Mouse (Mus musculus) hindbrain, embryonic 11.5 days (tissue): ENCODE measurements around the gene Dmkn. TPM values are rescaled to one million over a fixed set of nuclear protein-coding genes. Genes with fewer than 3 reads are reported as not detected.

ENCODE experiments used
- ATAC-seq: fragments of 200-750 bp; cut with Nextera tagmentation; 2 replicates; pipeline ENCODE4 v1.8.0; 2017; ENCODE audit warnings: mild to moderate bottlenecking, moderate TSS enrichment, moderate library complexity; ENCODE audit not compliant: low FRiP score
- DNase-seq: peaks from one replicate; pipeline ENCODE4 v3.0.0-alpha.2; 2015; ENCODE audit warnings: low spot score
- H3K27ac ChIP-seq: fragments of 300-500 bp; sonication (generic); 2 replicates; pipeline ENCODE4 v1.5.1; 2014; ENCODE audit warnings: mild to moderate bottlenecking, low read depth, low read length
- H3K27me3 ChIP-seq: fragments of 300-500 bp; sonication (generic); 2 replicates; pipeline ENCODE4 v1.6.1; 2014; ENCODE audit warnings: mild to moderate bottlenecking, low read length, moderate library complexity, mixed read lengths; ENCODE audit not compliant: control insufficient read depth, insufficient read depth
- H3K36me3 ChIP-seq: fragments of 300-500 bp; sonication (generic); 2 replicates; pipeline ENCODE4 v1.6.1; 2014; ENCODE audit warnings: mild to moderate bottlenecking, low read length, moderate library complexity, mixed read lengths; ENCODE audit not compliant: control insufficient read depth, insufficient read depth
- H3K4me1 ChIP-seq: fragments of 300-500 bp; sonication (generic); replicated peaks from 2 replicates; pipeline ENCODE4 v1.6.1; 2014; ENCODE audit warnings: low read length, mixed read lengths; ENCODE audit not compliant: control insufficient read depth, insufficient read depth
- H3K4me2 ChIP-seq: fragments of 300-500 bp; sonication (generic); replicated peaks from 2 replicates; pipeline ENCODE4 v1.6.1; 2014; ENCODE audit warnings: mild to moderate bottlenecking, low read depth, low read length
- H3K4me3 ChIP-seq: fragments of 300-500 bp; sonication (generic); 2 replicates; pipeline ENCODE4 v1.5.1; 2014; ENCODE audit warnings: low read depth, low read length
- H3K9ac ChIP-seq: fragments of 300-500 bp; sonication (generic); 2 replicates; pipeline ENCODE4 v1.6.1; 2014; ENCODE audit warnings: low read depth, low read length
- H3K9me3 ChIP-seq: fragments of 300-500 bp; sonication (generic); 2 replicates; pipeline ENCODE4 v1.6.1; 2016; ENCODE audit warnings: low read length; ENCODE audit not compliant: control insufficient read depth
- WGBS: fragments of 180-500 bp; shearing (Covaris S2); extraction: QIAGEN DNeasy Blood & Tissue Kit; methylation state at CpG from one replicate; pipeline ENCODE4 v1.1.7; 2014; 5-methylcytosine and 5-hydroxymethylcytosine counted together
- polyA plus RNA-seq: library from polyadenylated mRNA; unstranded; fragments of >200 nt; fragmentation: Nextera tagmentation; extraction: Ambion mirVana; gene quantifications from 2 replicates; pipeline ENCODE4 v1.2.1, GENCODE M21; 2014

Dmkn gene
- polyA plus RNA-seq, 1 experiment from 2014 or later, result 0.34 TPM

- H3K27me3 ChIP-seq, result no peaks in the 10 kb centered on the region
- H3K27ac ChIP-seq, result no peak within 1 kb of the TSS
- 80% methylated on average over 5 of the region's 5 CpGs for WGBS
- no peak within 1 kb of the TSS for H3K9ac ChIP-seq
- no peak for DNase-seq
- H3K4me1 ChIP-seq, result no peaks in the 10 kb centered on the region
- H3K9me3 ChIP-seq, result no peaks in the 10 kb centered on the region
- H3K36me3 ChIP-seq, result 0 out of 2 replicates have a peak, but pooled peaks cover 3% of the 10 kb centered on the region
- no peak within 1 kb of the TSS for H3K4me3 ChIP-seq
- ATAC-seq, result no peak
- H3K4me2 ChIP-seq, result no peak within 1 kb of the TSS
Measured at GRCm38 (mm10) chr7:30751086-30751669, 12.4 kb upstream of the Dmkn start, which contains the start of gene Sbsn. TSS of gene Sbsn (plus strand) at chr7:30751471.

GRCm38 (mm10) chr7:30757001-30757400 is 6.6 kb upstream of the Dmkn start:
- no peak overlapping the region for H3K9ac ChIP-seq
- WGBS, result 57% methylated on average over 3 of the region's 3 CpGs
- no peaks in the 10 kb centered on the region for H3K27me3 ChIP-seq
- H3K4me3 ChIP-seq, result no peak overlapping the region
- H3K36me3 ChIP-seq, result 0 out of 2 replicates have a peak, but pooled peaks cover 3% of the 10 kb centered on the region
- H3K9me3 ChIP-seq, result no peaks in the 10 kb centered on the region
- ATAC-seq (no peak), DNase-seq (no peak)
- no peak overlapping the region for H3K27ac ChIP-seq
- H3K4me2 ChIP-seq, result no peak overlapping the region
- H3K4me1 ChIP-seq, result no peaks in the 10 kb centered on the region

GRCm38 (mm10) chr7:30758853-30759252 is 4.7 kb upstream of the Dmkn start:
- 46% methylated on average over 4 of the region's 4 CpGs for WGBS
- Histone ChIP-seq H3K4me3 (no peak overlapping the region), H3K4me2 (no peak overlapping the region), H3K9me3 (no peaks in the 10 kb centered on the region), H3K4me1 (no peaks in the 10 kb centered on the region), H3K9ac (no peak overlapping the region), H3K27ac (no peak overlapping the region), H3K27me3 (no peaks in the 10 kb centered on the region), H3K36me3 (0 out of 2 replicates have a peak, but pooled peaks cover 3% of the 10 kb centered on the region)
- ATAC-seq, result no peak
- DNase-seq, result peak; percentile 57

GRCm38 (mm10) chr7:30761769-30762352 is 1.7 kb upstream of the Dmkn start:
- Histone ChIP-seq H3K4me3 (no peak overlapping the region), H3K36me3 (no peaks in the 10 kb centered on the region), H3K9ac (no peak overlapping the region), H3K9me3 (no peaks in the 10 kb centered on the region), H3K4me1 (no peaks in the 10 kb centered on the region), H3K27me3 (no peaks in the 10 kb centered on the region), H3K27ac (no peak overlapping the region), H3K4me2 (no peak overlapping the region)
- ATAC-seq, result no peak
- WGBS, result 86% methylated on average over 4 of the region's 4 CpGs
- DNase-seq, result no peak

- 45% methylated on average over 11 of the region's 11 CpGs for WGBS
- peak; percentile 15 for DNase-seq
- H3K9ac ChIP-seq, result no peak overlapping the region
- no peak overlapping the region for H3K4me3 ChIP-seq
- no peak overlapping the region for H3K27ac ChIP-seq
- ATAC-seq, result no peak
- H3K4me2 ChIP-seq, result no peak overlapping the region; the same call in 1 of the 2 replicates
- H3K4me1 ChIP-seq, result no peaks in the 10 kb centered on the region
- no peaks in the 10 kb centered on the region for H3K27me3 ChIP-seq
- H3K9me3 ChIP-seq, result no peaks in the 10 kb centered on the region
- no peaks in the 10 kb centered on the region for H3K36me3 ChIP-seq
Measured at GRCm38 (mm10) chr7:30765173-30765572, 1.6 kb downstream of the Dmkn start.

- no peak overlapping the region for H3K27ac ChIP-seq
- H3K27me3 ChIP-seq, result no peaks in the 10 kb centered on the region
- no peaks in the 10 kb centered on the region for H3K9me3 ChIP-seq
- H3K4me2 ChIP-seq, result no peak overlapping the region
- no peaks in the 10 kb centered on the region for H3K4me1 ChIP-seq
- ATAC-seq (no peak), DNase-seq (no peak)
- no peaks in the 10 kb centered on the region for H3K36me3 ChIP-seq
- no peak overlapping the region for H3K9ac ChIP-seq
- H3K4me3 ChIP-seq, result no peak overlapping the region
- 85% methylated on average over 4 of the region's 4 CpGs for WGBS
Measured at GRCm38 (mm10) chr7:30766408-30766807, 2.9 kb downstream of the Dmkn start.

- no peak overlapping the region for H3K4me2 ChIP-seq
- H3K4me3 ChIP-seq, result no peak overlapping the region
- no peaks in the 10 kb centered on the region for H3K27me3 ChIP-seq
- H3K4me1 ChIP-seq, result no peaks in the 10 kb centered on the region
- no peak for DNase-seq
- 39% methylated on average over 9 of the region's 9 CpGs for WGBS
- no peaks in the 10 kb centered on the region for H3K36me3 ChIP-seq
- no peak overlapping the region for H3K9ac ChIP-seq
- H3K9me3 ChIP-seq, result no peaks in the 10 kb centered on the region
- ATAC-seq, result no peak
- H3K27ac ChIP-seq, result no peak overlapping the region
Measured at GRCm38 (mm10) chr7:30769236-30769635, 5.7 kb downstream of the Dmkn start.

- WGBS, result 93% methylated on average over 9 of the region's 9 CpGs
- Histone ChIP-seq H3K4me2 (no peak overlapping the region), H3K9me3 (no peaks in the 10 kb centered on the region), H3K9ac (no peak overlapping the region), H3K27ac (no peak overlapping the region), H3K4me1 (no peaks in the 10 kb centered on the region), H3K4me3 (no peak overlapping the region), H3K27me3 (no peaks in the 10 kb centered on the region), H3K36me3 (no peaks in the 10 kb centered on the region)
- no peak for ATAC-seq
- no peak for DNase-seq
Measured at GRCm38 (mm10) chr7:30776104-30776503, 12.5 kb downstream of the Dmkn start.

GRCm38 (mm10) chr7:30777081-30777579 is 13.6 kb downstream of the Dmkn start:
- no peak for DNase-seq
- Histone ChIP-seq H3K4me2 (no peak overlapping the region), H3K4me1 (no peaks in the 10 kb centered on the region), H3K4me3 (no peak overlapping the region), H3K36me3 (no peaks in the 10 kb centered on the region), H3K9me3 (no peaks in the 10 kb centered on the region), H3K27me3 (no peaks in the 10 kb centered on the region), H3K27ac (no peak overlapping the region), H3K9ac (no peak overlapping the region)
- ATAC-seq, result no peak
- whole genome bisulfite sequencing, result 44% methylated on average over 7 of the region's 7 CpGs
